Mouse (Mus musculus) right cerebral cortex, postnatal 4 days (tissue): ENCODE data around the gene Hoxd11.
A peak's percentile ranks its signal among the peaks of the same experiment; 100 is the strongest.

Source experiments
- DNase-seq: peaks from one replicate; pipeline ENCODE4 v3.0.0-alpha.2; 2022

Hoxd11 gene

GRCm38 (mm10) chr2:74711721-74712621 is 32.6 kb downstream of the Hoxd11 start, which contains the start of the genes Hoxd3 and Hoxd4:
Hoxd3 (plus strand) TSS chr2:74711927.
Hoxd4 (plus strand) TSS chr2:74711929.
- no peak for DNase-seq

DNA sequence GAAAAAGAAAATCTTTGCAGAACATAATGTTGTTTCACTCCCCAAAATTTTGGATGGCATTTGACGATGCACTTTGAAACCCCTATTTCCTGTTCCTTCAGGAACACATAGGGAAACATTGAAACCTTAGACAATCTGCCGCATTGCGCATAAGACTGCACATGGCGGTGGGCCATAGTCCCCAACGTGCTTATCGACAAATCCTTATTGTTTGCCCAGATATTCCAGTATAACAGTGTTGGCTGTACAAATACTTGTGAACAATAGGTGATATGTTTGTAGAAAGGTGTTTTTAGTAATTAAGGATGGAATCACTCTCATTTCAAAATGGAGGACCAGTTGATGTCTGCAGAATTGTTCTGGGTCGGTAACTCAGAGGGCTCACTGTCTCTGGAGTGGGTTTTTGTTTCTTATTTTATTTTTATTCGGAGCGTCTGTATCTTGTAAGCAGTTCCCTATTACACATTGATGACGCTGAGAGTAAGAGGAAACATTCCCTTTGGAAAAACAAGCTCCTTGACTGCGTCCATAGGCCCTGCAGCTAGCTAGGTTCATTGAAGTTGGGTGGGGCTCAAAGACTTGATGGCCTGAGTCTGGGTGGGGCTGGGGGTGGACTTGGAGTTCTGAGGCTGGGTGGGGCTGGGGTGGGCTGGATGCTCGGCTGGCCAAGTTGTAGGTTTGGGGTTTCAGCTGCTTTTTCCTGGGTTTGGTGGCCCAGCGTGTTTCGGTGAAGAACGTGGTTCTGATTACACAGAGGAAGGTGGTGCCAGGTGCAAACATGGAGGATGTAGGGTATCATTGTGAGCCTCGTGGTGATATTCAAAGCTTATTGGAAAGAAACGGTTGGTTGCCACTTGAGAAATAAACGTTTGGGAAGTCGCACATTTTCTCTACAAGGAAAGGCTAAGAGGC is 34.1 kb downstream of the Hoxd11 start:
- DNase-seq: no peak

DNA sequence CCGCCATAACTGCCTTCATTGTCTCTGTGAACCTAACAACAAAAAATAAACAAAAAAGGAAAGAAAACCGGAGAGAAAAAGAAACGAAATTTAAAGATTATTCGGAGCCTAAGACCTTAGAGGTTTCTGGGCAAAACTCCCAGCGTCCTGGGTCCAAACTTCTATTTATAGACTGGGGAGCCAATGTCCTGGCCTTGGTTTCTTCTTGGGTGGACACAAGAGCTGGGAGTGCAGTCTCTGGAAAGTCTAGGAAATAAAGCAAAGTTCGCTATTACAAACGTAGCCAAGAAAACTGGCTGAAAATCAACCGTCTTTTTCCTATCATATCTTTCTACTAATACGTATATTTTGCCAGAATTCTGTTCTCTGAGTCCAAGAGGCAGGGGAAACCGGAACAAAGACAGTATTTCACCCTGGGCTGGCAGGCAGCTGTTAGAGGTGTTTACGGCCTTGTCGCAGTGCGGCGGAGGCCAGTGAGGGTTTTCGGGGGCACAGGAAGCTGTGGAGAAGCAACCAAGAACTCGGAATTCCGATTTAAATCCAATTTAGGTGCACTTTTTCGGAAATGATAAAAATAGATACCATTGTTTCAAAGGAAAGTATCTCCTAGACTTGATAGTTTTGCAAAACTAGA is 34.9 kb downstream of the Hoxd11 start:
- DNase-seq: no peak

DNA sequence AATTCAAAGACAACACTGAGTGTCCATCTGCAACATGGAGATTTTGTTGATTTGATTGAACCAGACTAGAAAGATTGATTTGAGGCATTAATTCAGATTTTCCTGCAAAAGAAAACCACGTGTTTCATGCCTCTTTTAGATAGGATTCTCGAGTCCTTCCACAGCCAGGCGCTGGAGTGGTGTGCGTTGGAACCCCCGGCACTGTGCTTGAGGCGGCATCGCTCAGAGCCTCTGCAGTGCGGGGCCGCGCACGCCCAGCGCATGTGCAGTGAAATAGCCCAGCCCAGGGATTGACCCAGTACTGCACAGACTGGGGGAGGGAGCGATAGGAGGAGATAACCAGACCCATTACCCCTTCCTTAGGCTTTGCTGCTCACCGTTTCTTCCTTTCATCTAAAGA is 35.5 kb downstream of the Hoxd11 start:
- DNase-seq: no peak

GRCm38 (mm10) chr2:74715504-74716241 is 36.3 kb downstream of the Hoxd11 start:
- peak; percentile 95 for DNase-seq

DNA sequence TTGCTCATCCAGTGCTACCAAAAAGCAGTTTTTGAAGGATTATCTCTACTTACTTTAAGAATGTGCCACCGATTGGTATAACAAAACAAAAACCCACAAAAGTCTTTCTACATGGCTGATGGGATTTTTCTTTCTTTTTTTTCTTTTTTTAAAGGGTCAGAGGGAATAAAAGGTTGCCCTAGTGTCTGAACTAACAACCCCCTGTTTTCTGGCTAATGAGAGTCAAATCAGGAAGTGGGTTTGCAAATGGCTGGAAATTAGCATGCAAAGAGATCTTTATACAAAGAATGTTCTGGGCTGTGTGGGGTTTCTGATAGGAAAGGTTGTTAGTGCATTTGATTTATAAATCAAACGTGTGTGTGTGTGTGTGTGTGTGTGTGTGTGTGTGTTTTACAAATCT is 41.0 kb downstream of the Hoxd11 start:
- no peak for DNase-seq

GRCm38 (mm10) chr2:74720955-74721491 is 41.7 kb downstream of the Hoxd11 start:
- no peak for DNase-seq

DNA sequence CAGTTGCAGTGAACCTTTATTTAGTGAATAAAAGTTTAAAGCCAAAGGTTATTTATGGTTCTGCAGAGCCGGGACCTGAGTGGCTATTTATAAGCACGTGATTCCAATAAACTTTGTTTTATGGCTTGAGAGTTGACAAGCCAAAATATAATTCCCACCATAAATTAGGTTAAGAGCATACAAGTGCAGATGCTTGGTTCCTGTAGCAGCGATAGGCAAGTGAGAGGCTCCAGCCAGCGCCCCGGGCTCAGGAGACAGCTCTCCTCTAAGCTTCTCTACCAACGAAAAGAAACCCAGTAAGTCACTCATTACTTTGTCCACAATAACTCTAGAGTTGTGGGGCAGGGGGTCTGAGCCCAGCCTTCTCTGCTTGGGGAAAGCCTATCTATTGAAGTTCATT is 42.5 kb downstream of the Hoxd11 start:
- no peak for DNase-seq

DNA sequence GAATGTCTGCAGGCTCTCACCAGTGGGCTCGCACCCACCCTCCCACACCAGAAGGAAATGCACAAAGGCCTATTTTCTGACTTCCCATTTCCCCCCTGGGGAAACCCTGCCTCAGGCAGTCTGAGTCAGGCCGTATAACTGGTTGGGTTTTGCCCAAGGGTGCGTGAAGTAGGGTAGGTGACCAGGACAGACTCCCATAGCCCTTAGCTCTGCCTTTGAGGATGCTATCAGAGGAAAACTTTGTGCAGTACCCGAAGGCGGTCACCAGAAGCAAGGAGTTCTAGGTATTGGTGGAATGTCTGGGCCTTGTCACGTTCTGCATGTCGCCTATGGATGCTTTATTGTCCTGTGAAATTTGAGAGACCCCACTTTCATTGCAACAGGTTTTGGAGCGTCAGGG is 43.6 kb downstream of the Hoxd11 start:
- no peak for DNase-seq

GRCm38 (mm10) chr2:74724244-74725015 is 45.1 kb downstream of the Hoxd11 start:
- DNase-seq: no peak

- DNase-seq: no peak
Measured at GRCm38 (mm10) chr2:74725171-74725570, 45.8 kb downstream of the Hoxd11 start.

DNA sequence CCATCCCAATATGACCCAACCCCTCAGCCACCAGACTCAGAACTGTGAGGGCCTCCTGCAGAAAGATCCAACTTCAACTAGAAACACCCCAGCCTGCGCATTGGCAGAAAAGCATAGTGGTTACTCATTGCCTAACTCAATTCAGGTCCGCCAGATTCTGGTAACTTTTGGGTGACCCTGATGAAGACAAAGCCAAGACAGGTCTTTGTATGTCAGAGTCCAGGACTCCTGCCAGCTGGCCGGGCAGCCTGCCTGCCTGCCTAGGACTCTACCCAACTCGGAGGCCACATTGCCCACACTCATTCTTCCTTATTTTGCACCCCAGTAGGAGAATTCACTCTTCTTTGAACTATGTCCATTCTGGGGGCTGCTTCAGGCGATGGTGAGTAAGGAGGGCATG is 47.2 kb downstream of the Hoxd11 start, which contains the start of gene Gm28230:
Gene Gm28230, plus strand, starts transcription at position 178 of the 400 bp plus-strand sequence.
- no peak for DNase-seq

DNA sequence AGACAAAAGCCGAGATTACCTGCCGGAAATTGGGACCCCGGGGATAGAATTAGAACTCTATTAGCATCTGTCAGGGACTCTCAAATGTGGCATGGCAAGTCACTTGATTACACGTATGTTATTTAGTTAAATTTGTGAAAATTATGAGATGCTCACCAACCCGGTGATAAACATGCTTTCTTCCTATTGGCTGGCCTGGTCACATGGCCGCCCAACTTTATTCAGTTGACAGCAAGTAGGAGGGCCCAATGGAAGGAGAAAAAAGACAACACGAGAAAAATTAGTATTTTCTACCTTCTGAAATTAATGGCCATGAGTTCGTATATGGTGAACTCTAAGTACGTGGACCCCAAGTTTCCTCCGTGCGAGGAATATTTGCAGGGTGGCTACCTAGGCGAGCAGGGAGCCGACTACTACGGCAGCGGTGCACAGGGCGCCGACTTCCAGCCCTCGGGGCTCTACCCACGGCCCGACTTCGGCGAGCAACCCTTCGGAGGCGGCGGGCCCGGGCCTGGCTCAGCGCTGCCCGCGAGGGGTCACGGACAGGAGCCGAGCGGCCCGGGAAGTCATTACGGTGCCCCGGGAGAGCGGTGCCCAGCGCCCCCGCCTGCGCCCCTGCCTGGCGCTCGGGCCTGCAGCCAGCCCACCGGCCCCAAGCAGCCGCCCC is 47.7 kb downstream of the Hoxd11 start:
- DNase-seq: no peak

- no peak for DNase-seq
Measured at GRCm38 (mm10) chr2:74727640-74728302, 48.4 kb downstream of the Hoxd11 start.

GRCm38 (mm10) chr2:74728303-74728680 is 48.9 kb downstream of the Hoxd11 start:
- DNase-seq: no peak

- DNase-seq: no peak
Measured at GRCm38 (mm10) chr2:74730331-74730730, 51.0 kb downstream of the Hoxd11 start.

GRCm38 (mm10) chr2:74731055-74731454 is 51.7 kb downstream of the Hoxd11 start:
- no peak for DNase-seq

GRCm38 (mm10) chr2:74731799-74732512 is 52.6 kb downstream of the Hoxd11 start:
- no peak for DNase-seq
